Mouse (Mus musculus) heart, adult 9 months (tissue): ENCODE results near the gene Gm4181.
A peak's percentile ranks its signal among the peaks of the same experiment; 100 is the strongest.
"Not testable (repeated sequence)": the region's sequence is repeated elsewhere in the genome, so short reads cannot be mapped to it uniquely, and the experiment has no call there.

Experiments
- DNase-seq, 2 experiments: peaks; one replicate each; pipeline ENCODE4 v3.0.0; 2022; ENCODE audit warnings: low spot score in 2 of 2

Gm4181 gene

GRCm38 (mm10) chr14:51635566-51635965 is at the start of gene Gm4181:
Gene Gm4181, minus strand, starts transcription at chr14:51635666.
- DNase-seq = not testable (repeated sequence)

DNA sequence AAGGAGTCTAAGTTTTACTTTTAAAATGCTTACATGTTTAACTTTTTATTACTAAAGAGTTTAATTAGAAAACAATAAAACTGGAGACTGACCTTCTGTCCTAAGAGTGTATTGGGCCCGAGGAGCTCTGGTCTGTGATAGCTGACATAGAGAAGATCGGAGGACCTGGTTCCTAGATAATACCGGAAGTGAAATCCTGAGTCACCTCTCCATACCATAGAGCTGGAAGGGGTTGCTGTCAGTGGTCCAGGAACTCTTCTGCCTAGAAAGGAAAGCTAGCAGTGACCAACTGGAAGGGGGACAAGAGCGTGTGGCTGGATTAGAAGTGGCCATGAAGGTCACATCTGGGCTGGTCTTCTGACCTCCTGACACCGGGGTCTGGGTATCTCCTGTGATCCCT is 41.8 kb upstream of the Gm4181 start:
- DNase-seq = no peak

DNA sequence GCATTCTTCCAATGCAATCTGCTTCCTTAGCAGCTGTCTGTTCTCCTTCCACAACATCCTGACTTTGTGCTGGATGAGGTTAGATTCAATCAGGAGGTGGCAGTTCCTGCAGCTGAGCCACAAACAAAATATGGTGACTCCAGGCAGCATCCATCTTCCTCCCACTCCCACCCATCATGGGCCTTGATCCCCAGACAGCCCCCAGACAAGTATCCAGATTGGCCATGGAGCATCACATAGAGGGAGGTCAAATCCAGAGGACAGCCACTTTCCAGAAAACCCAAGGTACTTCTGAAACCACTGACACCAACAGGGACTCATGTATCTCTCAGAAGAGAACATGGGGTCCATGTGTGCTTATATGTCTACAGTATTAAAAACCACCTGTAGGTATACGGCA is 3.0 kb downstream of the Gm4181 start:
- peak; percentile 16 to 17 for DNase-seq

DNA sequence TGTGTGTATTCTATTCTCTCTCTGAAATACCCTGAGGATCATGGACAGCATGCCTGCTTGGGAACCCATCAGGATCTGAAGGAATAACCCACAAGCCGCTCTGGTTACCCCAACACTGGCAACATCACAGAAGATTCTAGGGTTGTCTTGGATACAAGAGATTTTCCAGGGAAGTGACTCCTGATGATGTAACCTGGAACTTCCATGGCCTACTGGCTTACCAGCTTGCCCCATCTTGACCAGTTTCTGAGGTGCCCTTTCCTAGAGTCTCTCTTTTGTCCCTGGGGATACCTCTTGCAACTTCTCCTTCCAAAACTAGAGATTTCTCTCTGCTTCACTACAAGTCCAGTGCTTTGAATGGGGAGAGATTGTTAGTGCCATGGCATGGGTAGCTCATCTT is 24.3 kb downstream of the Gm4181 start, which contains the start of gene Gm17078:
Gene Gm17078, minus strand, starts transcription at position 101 of the 400 bp plus-strand sequence.
- no peak for DNase-seq

GRCm38 (mm10) chr14:51592039-51592438 is 43.4 kb downstream of the Gm4181 start, which contains the start of gene Gm17174:
Gene Gm17174, minus strand, starts transcription at chr14:51592139.
- DNase-seq = not testable (repeated sequence)
